Mouse (Mus musculus): Measurements from ENCODE around the gene Trim33. TPM values are rescaled to one million over a fixed set of nuclear protein-coding genes. Genes with fewer than 3 reads are reported as not detected.

Gene Trim33
- polyA plus RNA-seq, 1 experiment from 2014 or later, result 29.7 TPM

GRCm38 (mm10) chr3:103385383-103386291, 106.5 kb downstream of the Trim33 start:
- Histone ChIP-seq H3K36me3 (no peaks in the 10 kb centered on the region), H3K9ac (no peak overlapping the region), H3K4me1 (peaks cover 8% of the 10 kb centered on the region; the same call in 1 of the 2 replicates), H3K4me3 (replicated peaks) (no peak overlapping the region), H3K9me3 (replicated peaks) (no peaks in the 10 kb centered on the region), H3K27ac (no peak overlapping the region), H3K4me2 (no peak overlapping the region), H3K27me3 (no peaks in the 10 kb centered on the region)
- WGBS, result 77% methylated on average over 5 of the region's 5 CpGs
- ATAC-seq (replicated peaks; ENCODE audit: low FRiP score), result no peak

- H3K27me3 ChIP-seq, result no peaks in the 10 kb centered on the region
- no peak for ATAC-seq (replicated peaks; ENCODE audit: low FRiP score)
- no peak overlapping the region for H3K4me2 ChIP-seq
- no peak overlapping the region for H3K9ac ChIP-seq
- 88% methylated on average over 16 of the region's 16 CpGs for WGBS
- H3K4me1 ChIP-seq, result peaks cover 8% of the 10 kb centered on the region; the same call in 1 of the 2 replicates
- no peak overlapping the region for H3K4me3 ChIP-seq (replicated peaks)
- no peaks in the 10 kb centered on the region for H3K9me3 ChIP-seq (replicated peaks)
- no peaks in the 10 kb centered on the region for H3K36me3 ChIP-seq
- no peak overlapping the region for H3K27ac ChIP-seq
Observed at GRCm38 (mm10) chr3:103386292-103387031, 107.4 kb downstream of the Trim33 start.

GRCm38 (mm10) chr3:103392613-103393258, 113.6 kb downstream of the Trim33 start:
- ATAC-seq (replicated peaks; ENCODE audit: low FRiP score), result peak; percentile 79
- H3K27ac ChIP-seq, result no peak overlapping the region
- WGBS, result 0% methylated on average over 3 of the region's 3 CpGs
- no peak overlapping the region for H3K4me2 ChIP-seq
- H3K27me3 ChIP-seq, result no peaks in the 10 kb centered on the region
- H3K4me1 ChIP-seq, result peaks cover 3% of the 10 kb centered on the region; the same call in 1 of the 2 replicates
- H3K36me3 ChIP-seq, result no peaks in the 10 kb centered on the region
- H3K4me3 ChIP-seq (replicated peaks), result no peak overlapping the region
- H3K9ac ChIP-seq, result no peak overlapping the region
- no peaks in the 10 kb centered on the region for H3K9me3 ChIP-seq (replicated peaks)

GRCm38 (mm10) chr3:103393283-103394060, 114.4 kb downstream of the Trim33 start:
- ATAC-seq (replicated peaks; ENCODE audit: low FRiP score), result peak; percentile 43; the same call in 1 of the 2 replicates

GRCm38 (mm10) chr3:103394121-103394520, 115.0 kb downstream of the Trim33 start:
- no peaks in the 10 kb centered on the region for H3K9me3 ChIP-seq (replicated peaks)
- WGBS, result 77% methylated on average over 2 of the region's 2 CpGs
- H3K36me3 ChIP-seq, result no peaks in the 10 kb centered on the region
- no peak overlapping the region for H3K4me3 ChIP-seq (replicated peaks)
- no peaks in the 10 kb centered on the region for H3K27me3 ChIP-seq
- H3K9ac ChIP-seq, result no peak overlapping the region
- ATAC-seq (replicated peaks; ENCODE audit: low FRiP score), result 0 out of 2 replicates have a peak, but pooled peaks have one; percentile 12
- H3K27ac ChIP-seq, result no peak overlapping the region
- H3K4me1 ChIP-seq, result peaks cover 3% of the 10 kb centered on the region; the same call in 1 of the 2 replicates
- no peak overlapping the region for H3K4me2 ChIP-seq

More at GRCm38 (mm10) chr3:103393283-103394060, 114.4 kb downstream of the Trim33 start:
- no peak overlapping the region for H3K4me2 ChIP-seq
- no peaks in the 10 kb centered on the region for H3K9me3 ChIP-seq (replicated peaks)
- 80% methylated on average over 14 of the region's 14 CpGs for WGBS
- peaks cover 3% of the 10 kb centered on the region; the same call in 1 of the 2 replicates for H3K4me1 ChIP-seq
- no peak overlapping the region for H3K9ac ChIP-seq
- H3K4me3 ChIP-seq (replicated peaks), result no peak overlapping the region
- H3K36me3 ChIP-seq, result no peaks in the 10 kb centered on the region
- no peaks in the 10 kb centered on the region for H3K27me3 ChIP-seq
- no peak overlapping the region for H3K27ac ChIP-seq

- Histone ChIP-seq H3K36me3 (no peaks in the 10 kb centered on the region), H3K4me3 (replicated peaks) (no peak overlapping the region), H3K27ac (no peak overlapping the region), H3K4me2 (no peak overlapping the region), H3K9ac (no peak overlapping the region), H3K9me3 (replicated peaks) (no peaks in the 10 kb centered on the region), H3K27me3 (no peaks in the 10 kb centered on the region), H3K4me1 (peaks cover 3% of the 10 kb centered on the region; the same call in 1 of the 2 replicates)
- WGBS, result 77% methylated on average over 3 of the region's 3 CpGs
- no peak for ATAC-seq (replicated peaks; ENCODE audit: low FRiP score)
Observed at GRCm38 (mm10) chr3:103397523-103397922, 118.4 kb downstream of the Trim33 start.

GRCm38 (mm10) chr3:103400807-103401206, 121.7 kb downstream of the Trim33 start:
- H3K4me3 ChIP-seq (replicated peaks), result no peak overlapping the region
- 80% methylated on average over 6 of the region's 6 CpGs for WGBS
- H3K9ac ChIP-seq, result no peak overlapping the region
- H3K27me3 ChIP-seq, result no peaks in the 10 kb centered on the region
- no peaks in the 10 kb centered on the region for H3K36me3 ChIP-seq
- no peak overlapping the region for H3K27ac ChIP-seq
- H3K9me3 ChIP-seq (replicated peaks), result no peaks in the 10 kb centered on the region
- H3K4me1 ChIP-seq, result no peaks in the 10 kb centered on the region
- no peak for ATAC-seq (replicated peaks; ENCODE audit: low FRiP score)
- H3K4me2 ChIP-seq, result no peak overlapping the region

GRCm38 (mm10) chr3:103401342-103402098, 122.4 kb downstream of the Trim33 start:
- ATAC-seq (replicated peaks; ENCODE audit: low FRiP score), result no peak
- H3K27ac ChIP-seq, result no peak overlapping the region
- no peak overlapping the region for H3K9ac ChIP-seq
- no peaks in the 10 kb centered on the region for H3K9me3 ChIP-seq (replicated peaks)
- no peak overlapping the region for H3K4me3 ChIP-seq (replicated peaks)
- no peaks in the 10 kb centered on the region for H3K27me3 ChIP-seq
- no peaks in the 10 kb centered on the region for H3K36me3 ChIP-seq
- H3K4me1 ChIP-seq, result peaks cover 3% of the 10 kb centered on the region; the same call in 1 of the 2 replicates
- WGBS, result 61% methylated on average over 17 of the region's 17 CpGs
- H3K4me2 ChIP-seq, result no peak overlapping the region

- Histone ChIP-seq H3K36me3 (no peaks in the 10 kb centered on the region), H3K4me3 (replicated peaks) (no peak overlapping the region), H3K4me2 (no peak overlapping the region), H3K4me1 (peaks cover 3% of the 10 kb centered on the region; the same call in 1 of the 2 replicates), H3K9ac (no peak overlapping the region), H3K27me3 (no peaks in the 10 kb centered on the region), H3K27ac (no peak overlapping the region), H3K9me3 (replicated peaks) (no peaks in the 10 kb centered on the region)
- ATAC-seq (replicated peaks; ENCODE audit: low FRiP score), result no peak
- 71% methylated on average over 10 of the region's 10 CpGs for WGBS
Observed at GRCm38 (mm10) chr3:103402212-103402611, 123.1 kb downstream of the Trim33 start.

- Histone ChIP-seq H3K27ac (no peak overlapping the region), H3K9me3 (replicated peaks) (no peaks in the 10 kb centered on the region), H3K4me1 (peaks cover 3% of the 10 kb centered on the region; the same call in 1 of the 2 replicates), H3K9ac (no peak overlapping the region), H3K4me3 (replicated peaks) (no peak overlapping the region), H3K36me3 (no peaks in the 10 kb centered on the region), H3K27me3 (no peaks in the 10 kb centered on the region), H3K4me2 (no peak overlapping the region)
- WGBS, result 54% methylated on average over 2 of the region's 2 CpGs
- no peak for ATAC-seq (replicated peaks; ENCODE audit: low FRiP score)
Observed at GRCm38 (mm10) chr3:103405135-103405534, 126.0 kb downstream of the Trim33 start.

Data from kidney, embryonic 15.5 days (tissue).